Mouse (Mus musculus) limb, embryonic 14.5 days (tissue): Measurements from ENCODE around the gene Tpi1. TPM values are rescaled to one million over a fixed set of nuclear protein-coding genes. Genes with fewer than 3 reads are reported as not detected.
A peak's percentile ranks its signal among the peaks of the same experiment; 100 is the strongest.
"Not testable (repeated sequence)": the region's sequence is repeated elsewhere in the genome, so short reads cannot be mapped to it uniquely, and the experiment has no call there.

Source experiments
- ATAC-seq: fragments of 200-750 bp; cut with Nextera tagmentation; 2 replicates; pipeline ENCODE4 v1.8.0; 2017; ENCODE audit warnings: low read depth, moderate number of reproducible peaks, moderate TSS enrichment; ENCODE audit not compliant: low FRiP score
- DNase-seq: peaks from one replicate; pipeline ENCODE4 v3.0.0-alpha.2; 2015; ENCODE audit warnings: low spot score
- H3K27ac ChIP-seq: fragments of 300-500 bp; sonication (generic); replicated peaks from 2 replicates; pipeline ENCODE4 v1.5.1; 2014; ENCODE audit warnings: low read depth, mild to moderate bottlenecking, low read length, moderate library complexity, mixed read lengths
- H3K27me3 ChIP-seq: fragments of 300-500 bp; sonication (generic); 2 replicates; pipeline ENCODE4 v1.6.1; 2014; ENCODE audit warnings: low read length, mixed read lengths; ENCODE audit not compliant: control insufficient read depth, insufficient read depth
- H3K36me3 ChIP-seq: fragments of 300-500 bp; sonication (generic); 2 replicates; pipeline ENCODE4 v1.6.1; 2014; ENCODE audit warnings: mild to moderate bottlenecking, low read length, moderate library complexity, mixed read lengths; ENCODE audit not compliant: control insufficient read depth, insufficient read depth
- H3K4me1 ChIP-seq: fragments of 300-500 bp; sonication (generic); 2 replicates; pipeline ENCODE4 v1.6.1; 2014; ENCODE audit warnings: antibody characterized with exemption, low read length, mixed read lengths; ENCODE audit not compliant: control insufficient read depth, insufficient read depth
- H3K4me2 ChIP-seq: fragments of 300-500 bp; sonication (generic); replicated peaks from 2 replicates; pipeline ENCODE4 v1.6.1; 2014; ENCODE audit warnings: low read depth, mild to moderate bottlenecking, low read length, moderate library complexity; ENCODE audit not compliant: severe bottlenecking
- H3K4me3 ChIP-seq: fragments of 300-500 bp; sonication (generic); replicated peaks from 2 replicates; pipeline ENCODE4 v1.5.1; 2014; ENCODE audit warnings: low read length
- H3K9ac ChIP-seq: fragments of 300-500 bp; sonication (generic); 2 replicates; pipeline ENCODE4 v1.6.1; 2014; ENCODE audit warnings: mild to moderate bottlenecking, low read depth, low read length, moderate library complexity; ENCODE audit not compliant: severe bottlenecking
- H3K9me3 ChIP-seq: fragments of 300-500 bp; sonication (generic); 2 replicates; pipeline ENCODE4 v1.6.1; 2016; ENCODE audit warnings: low read length; ENCODE audit not compliant: control insufficient read depth
- POLR2A ChIP-seq: fragments of 200-500 bp; IDR thresholded peaks from 2 replicates; pipeline ENCODE4 v1.8.0; 2012; ENCODE audit warnings: inconsistent platforms, mild to moderate bottlenecking, moderate library complexity, borderline replicate concordance; ENCODE audit not compliant: insufficient read depth, insufficient read length; ENCODE audit errors: extremely low read depth
- WGBS: fragments of 180-500 bp; shearing (Covaris S2); extraction: QIAGEN DNeasy Blood & Tissue Kit; methylation state at CpG from one replicate; pipeline ENCODE4 v1.1.7; 2014; 5-methylcytosine and 5-hydroxymethylcytosine counted together
- polyA plus RNA-seq, 2 experiments: library from polyadenylated mRNA; depleted of rRNA in 1 of 2; stranded (reverse) in 1 of 2; unstranded in 1 of 2; fragments of >200 nt; fragmentation: Nextera tagmentation in 1 of 2; extraction: Ambion mirVana in 1 of 2; gene quantifications; 2 replicates each; pipeline versions ENCODE4 v1.2.1 to v1.2.3; 2012 to 2014

The Tpi1 gene
- polyA plus RNA-seq, 2 experiments, result 744 to 825 TPM

- 85% methylated on average over 4 of the region's 4 CpGs for WGBS
- no peak overlapping the region; the same call in 1 of the 2 replicates for H3K4me2 ChIP-seq
Observed at GRCm38 (mm10) chr6:124811403-124811665, 2.8 kb downstream of the Tpi1 start.

GRCm38 (mm10) chr6:124810566-124811402, 3.3 kb downstream of the Tpi1 start:
- not testable (repeated sequence) for ATAC-seq, DNase-seq, H3K9ac ChIP-seq, H3K4me3 ChIP-seq, H3K9me3 ChIP-seq, H3K27me3 ChIP-seq, H3K4me2 ChIP-seq
- Histone ChIP-seq H3K4me1 (peaks cover 35% of the 10 kb centered on the region), H3K36me3 (peaks cover 36% of the 10 kb centered on the region), H3K27ac (0 out of 2 replicates have a peak overlapping the region, but pooled peaks have one; percentile 29)
- WGBS, result 84% methylated on average over 8 of the region's 11 CpGs

More at GRCm38 (mm10) chr6:124811403-124811665, 2.8 kb downstream of the Tpi1 start:
- Histone ChIP-seq H3K4me3 (no peak overlapping the region), H3K9ac (no peak overlapping the region), H3K27me3 (no peaks in the 10 kb centered on the region), H3K36me3 (peaks cover 41% of the 10 kb centered on the region), H3K27ac (no peak overlapping the region), H3K4me1 (peaks cover 35% of the 10 kb centered on the region), H3K9me3 (no peaks in the 10 kb centered on the region)
- ATAC-seq (no peak), DNase-seq (no peak)
- TF ChIP-seq POLR2A, result no peak

DNA sequence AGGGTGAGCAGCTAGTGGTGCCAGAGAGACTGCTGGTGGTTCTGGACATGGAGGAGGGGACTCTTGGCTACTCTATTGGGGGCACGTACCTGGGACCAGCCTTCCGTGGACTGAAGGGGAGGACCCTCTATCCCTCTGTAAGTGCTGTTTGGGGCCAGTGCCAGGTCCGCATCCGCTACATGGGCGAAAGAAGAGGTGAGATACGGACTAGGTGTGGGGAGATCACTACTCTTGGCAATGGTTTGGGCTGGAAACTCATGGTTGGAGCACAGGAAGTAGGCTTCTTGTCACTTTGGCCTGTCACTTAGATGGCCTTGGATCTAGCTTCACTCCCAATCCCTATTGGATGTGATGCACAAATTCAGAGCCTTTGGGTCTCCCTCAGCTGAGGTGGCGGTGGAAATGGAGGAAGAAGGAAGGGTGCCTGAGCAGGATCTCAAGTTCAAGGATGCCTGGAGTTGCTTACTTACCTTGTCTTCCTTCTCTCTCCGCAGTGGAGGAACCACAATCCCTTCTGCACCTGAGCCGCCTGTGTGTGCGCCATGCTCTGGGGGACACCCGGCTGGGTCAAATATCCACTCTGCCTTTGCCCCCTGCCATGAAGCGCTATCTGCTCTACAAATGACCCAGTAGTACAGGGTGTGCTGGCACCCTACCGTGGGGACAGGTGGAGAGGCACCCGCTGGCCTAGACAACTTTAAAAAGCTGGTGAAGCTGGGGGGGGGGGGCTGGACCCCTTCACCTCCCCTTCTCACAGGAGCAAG, 4.1 kb downstream of the Tpi1 start:
- H3K9me3 ChIP-seq, result no peaks in the 10 kb centered on the region
- H3K4me2 ChIP-seq, result peak overlapping the region; percentile 95
- 40% methylated on average over 14 of the region's 14 CpGs for WGBS
- H3K36me3 ChIP-seq, result peaks cover 29% of the 10 kb centered on the region
- no peak for ATAC-seq
- peak overlapping the region; percentile 58 for H3K4me3 ChIP-seq
- H3K27ac ChIP-seq, result 0 out of 2 replicates have a peak overlapping the region, but pooled peaks have one; percentile 29
- no peak for DNase-seq
- peak overlapping the region; percentile 64 for H3K9ac ChIP-seq
- no peaks in the 10 kb centered on the region for H3K27me3 ChIP-seq
- peaks cover 34% of the 10 kb centered on the region for H3K4me1 ChIP-seq
- TF ChIP-seq POLR2A, result no peak

DNA sequence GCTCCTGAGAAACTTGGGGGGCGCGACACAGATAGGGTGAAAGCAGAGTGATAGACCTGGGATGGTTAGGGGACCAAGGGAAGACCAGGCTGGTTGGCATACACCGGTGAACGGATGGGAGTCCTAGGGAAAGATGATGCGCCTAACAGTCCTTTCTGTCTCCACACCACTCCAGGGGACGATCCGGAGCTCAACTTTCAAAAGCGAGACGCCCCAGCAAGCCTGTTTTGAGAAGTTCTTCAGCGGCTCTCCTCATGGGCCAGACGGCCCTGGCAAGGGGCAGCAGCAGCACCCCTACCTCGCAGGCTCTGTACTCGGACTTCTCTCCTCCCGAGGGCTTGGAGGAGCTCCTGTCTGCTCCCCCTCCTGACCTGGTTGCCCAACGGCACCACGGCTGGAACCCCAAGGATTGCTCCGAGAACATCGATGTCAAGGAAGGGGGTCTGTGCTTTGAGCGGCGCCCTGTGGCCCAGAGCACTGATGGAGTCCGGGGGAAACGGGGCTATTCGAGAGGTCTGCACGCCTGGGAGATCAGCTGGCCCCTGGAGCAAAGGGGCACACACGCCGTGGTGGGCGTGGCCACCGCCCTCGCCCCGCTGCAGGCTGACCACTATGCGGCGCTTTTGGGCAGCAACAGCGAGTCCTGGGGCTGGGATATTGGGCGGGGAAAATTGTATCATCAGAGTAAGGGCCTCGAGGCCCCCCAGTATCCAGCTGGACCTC, 4.9 kb downstream of the Tpi1 start:
- 1% methylated on average over 35 of the region's 35 CpGs for WGBS
- peak; percentile 24 for ATAC-seq
- peak overlapping the region; percentile 58 for H3K4me3 ChIP-seq
- H3K27ac ChIP-seq, result peak overlapping the region; percentile 86
- peak overlapping the region; percentile 95 for H3K4me2 ChIP-seq
- H3K27me3 ChIP-seq, result no peaks in the 10 kb centered on the region
- H3K9ac ChIP-seq, result peak overlapping the region; percentile 64
- TF ChIP-seq POLR2A, result no peak
- H3K9me3 ChIP-seq, result no peaks in the 10 kb centered on the region
- peaks cover 29% of the 10 kb centered on the region for H3K36me3 ChIP-seq
- DNase-seq, result peak; percentile 76
- H3K4me1 ChIP-seq, result peaks cover 26% of the 10 kb centered on the region

GRCm38 (mm10) chr6:124808358-124809012, 5.6 kb downstream of the Tpi1 start, which contains the start of gene Spsb2:
Gene Spsb2, plus strand, starts transcription at chr6:124808661.
- Histone ChIP-seq H3K4me3 (peak within 1 kb of the TSS; percentile 58), H3K9ac (peak within 1 kb of the TSS; percentile 64), H3K27me3 (no peaks in the 10 kb centered on the region), H3K4me1 (peaks cover 25% of the 10 kb centered on the region), H3K36me3 (peaks cover 29% of the 10 kb centered on the region), H3K9me3 (no peaks in the 10 kb centered on the region), H3K27ac (peak within 1 kb of the TSS; percentile 86), H3K4me2 (peak within 1 kb of the TSS; percentile 95)
- DNase-seq, result peak; percentile 62
- WGBS, result 6% methylated on average over 29 of the region's 29 CpGs
- peak; percentile 62 for ATAC-seq
- TF ChIP-seq POLR2A, result no peak
